Mouse (Mus musculus) ES-Bruce4 (cell line): ENCODE measurements around the gene Asna1. TPM values are rescaled to one million over a fixed set of nuclear protein-coding genes. Genes with fewer than 3 reads are reported as not detected.

Experiments used
- H3K27ac ChIP-seq: 2 replicates; pipeline ENCODE4 v1.5.1; 2012; ENCODE audit warnings: low read length, inconsistent platforms; ENCODE audit not compliant: insufficient read depth
- H3K27me3 ChIP-seq: 2 replicates; pipeline ENCODE4 v1.6.1; 2012; ENCODE audit warnings: mild to moderate bottlenecking, low read length, inconsistent platforms; ENCODE audit not compliant: control insufficient read depth, poor library complexity, insufficient read depth, severe bottlenecking
- H3K36me3 ChIP-seq: 2 replicates; pipeline ENCODE4 v1.6.1; 2012; ENCODE audit warnings: inconsistent platforms, mild to moderate bottlenecking, low read length, moderate library complexity; ENCODE audit not compliant: control insufficient read depth, poor library complexity, insufficient read depth, severe bottlenecking
- H3K4me1 ChIP-seq: one replicate; pipeline ENCODE4 v1.8.1; 2011; ENCODE audit warnings: low read length; ENCODE audit not compliant: control insufficient read depth, insufficient read depth
- H3K4me3 ChIP-seq: 2 replicates; pipeline ENCODE4 v1.5.1; 2011; ENCODE audit warnings: low read depth, mild to moderate bottlenecking, low read length
- H3K9ac ChIP-seq: 2 replicates; pipeline ENCODE4 v1.6.1; 2012; ENCODE audit warnings: low read depth, mild to moderate bottlenecking, inconsistent platforms; ENCODE audit not compliant: poor library complexity, severe bottlenecking
- H3K9me3 ChIP-seq: replicated peaks from 2 replicates; pipeline ENCODE4 v1.6.1; 2012; ENCODE audit warnings: mild to moderate bottlenecking, low read length, inconsistent platforms; ENCODE audit not compliant: control insufficient read depth, poor library complexity, insufficient read depth, severe bottlenecking
- CTCF ChIP-seq: IDR thresholded peaks from one replicate; pipeline ENCODE4 v1.8.1; 2011; ENCODE audit warnings: low read depth, low read length
- EP300 ChIP-seq: IDR thresholded peaks from 2 replicates; pipeline ENCODE4 v1.6.1; 2011; ENCODE audit warnings: low read depth, low read length; ENCODE audit not compliant: insufficient read depth
- POLR2A ChIP-seq: IDR thresholded peaks from one replicate; pipeline ENCODE4 v1.8.1; 2011; ENCODE audit warnings: low read length; ENCODE audit not compliant: insufficient read depth
- polyA plus RNA-seq: library from polyadenylated mRNA; stranded (reverse); fragments of >200 nt; gene quantifications from 2 replicates; pipeline ENCODE4 v1.2.4, GENCODE M21; 2011; ENCODE audit warnings: low read depth; ENCODE audit not compliant: missing spikeins, insufficient read depth, insufficient read length

Asna1 gene
- polyA plus RNA-seq, 1 experiment, result 171 TPM

DNA sequence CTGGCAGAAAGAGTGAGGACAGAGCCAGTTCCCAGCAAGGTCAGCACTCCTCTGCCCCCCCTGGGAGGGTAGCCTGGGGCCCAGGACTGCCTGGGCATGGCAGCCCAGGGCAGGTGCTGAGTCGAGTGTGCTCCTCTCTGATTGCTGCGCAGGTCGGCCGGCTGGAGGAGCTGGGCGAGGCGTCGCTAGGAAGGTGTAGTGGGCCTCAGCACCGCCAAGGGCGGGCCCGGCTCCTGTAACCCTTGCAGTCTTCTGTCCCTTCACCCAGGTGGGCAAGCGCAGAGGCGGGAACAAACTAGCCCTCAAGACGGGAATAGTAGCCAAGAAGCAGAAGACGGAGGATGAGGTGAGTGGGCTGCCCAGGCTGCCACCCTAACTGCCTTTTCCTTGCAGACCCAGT lies 4.2 kb upstream of the Asna1 start:
- Histone ChIP-seq H3K27me3 (no peaks in the 10 kb centered on the region), H3K9ac (peak overlapping the region; percentile 99), H3K9me3 (no peaks in the 10 kb centered on the region), H3K27ac (no peak overlapping the region), H3K4me1 (no peaks in the 10 kb centered on the region), H3K36me3 (peaks cover 42% of the 10 kb centered on the region), H3K4me3 (no peak overlapping the region)
- no peak for TF ChIP-seq EP300
- TF ChIP-seq POLR2A, result no peak
- TF ChIP-seq CTCF, result no peak

DNA sequence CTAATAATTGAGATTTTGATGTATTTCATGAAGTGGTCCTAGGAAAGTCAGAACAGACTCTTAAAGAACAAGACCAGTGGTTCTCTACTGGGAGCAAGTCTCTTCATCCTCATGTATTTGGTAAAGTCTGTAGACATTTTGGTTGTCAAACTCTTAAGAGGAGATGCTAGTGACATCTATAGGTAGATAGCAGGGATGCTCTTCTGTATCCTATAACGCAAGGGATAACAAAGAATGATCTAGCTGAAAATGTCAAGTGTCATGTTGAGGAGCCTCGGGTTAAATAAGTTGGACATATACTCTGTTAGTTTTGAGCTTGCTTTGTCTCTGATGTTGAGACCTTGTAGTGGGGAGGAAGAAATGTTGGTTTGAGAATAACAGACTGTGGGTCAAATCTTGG lies 2.8 kb upstream of the Asna1 start:
- H3K9me3 ChIP-seq, result no peaks in the 10 kb centered on the region
- no peak overlapping the region for H3K27ac ChIP-seq
- H3K36me3 ChIP-seq, result peaks cover 54% of the 10 kb centered on the region

DNA sequence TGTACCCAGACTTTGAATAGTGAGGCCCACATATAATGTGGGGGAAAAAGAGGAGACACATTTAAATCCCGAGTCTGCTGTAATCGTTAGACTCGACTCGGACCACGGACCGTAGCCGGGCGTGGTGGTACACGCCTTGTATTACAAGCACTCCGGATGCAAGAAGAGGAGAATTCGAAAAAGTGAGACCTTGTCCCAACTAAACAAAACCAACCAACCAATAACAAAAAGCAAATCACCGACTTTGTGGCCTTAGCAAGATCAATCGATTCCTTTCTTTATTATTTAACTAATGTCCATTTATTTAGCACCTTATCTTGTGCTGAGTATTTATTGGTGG lies 2.4 kb upstream of the Asna1 start:
- no peak for TF ChIP-seq EP300
- no peak for TF ChIP-seq CTCF
- TF ChIP-seq POLR2A, result no peak
- peaks cover 55% of the 10 kb centered on the region for H3K36me3 ChIP-seq

More for the DNA sequence above, 2.8 kb upstream of the Asna1 start:
- TF ChIP-seq EP300 (no peak), CTCF (no peak), POLR2A (no peak)
- Histone ChIP-seq H3K9ac (peak overlapping the region; percentile 99), H3K27me3 (no peaks in the 10 kb centered on the region), H3K4me1 (no peaks in the 10 kb centered on the region), H3K4me3 (no peak overlapping the region; the same call in 1 of the 2 replicates)

DNA sequence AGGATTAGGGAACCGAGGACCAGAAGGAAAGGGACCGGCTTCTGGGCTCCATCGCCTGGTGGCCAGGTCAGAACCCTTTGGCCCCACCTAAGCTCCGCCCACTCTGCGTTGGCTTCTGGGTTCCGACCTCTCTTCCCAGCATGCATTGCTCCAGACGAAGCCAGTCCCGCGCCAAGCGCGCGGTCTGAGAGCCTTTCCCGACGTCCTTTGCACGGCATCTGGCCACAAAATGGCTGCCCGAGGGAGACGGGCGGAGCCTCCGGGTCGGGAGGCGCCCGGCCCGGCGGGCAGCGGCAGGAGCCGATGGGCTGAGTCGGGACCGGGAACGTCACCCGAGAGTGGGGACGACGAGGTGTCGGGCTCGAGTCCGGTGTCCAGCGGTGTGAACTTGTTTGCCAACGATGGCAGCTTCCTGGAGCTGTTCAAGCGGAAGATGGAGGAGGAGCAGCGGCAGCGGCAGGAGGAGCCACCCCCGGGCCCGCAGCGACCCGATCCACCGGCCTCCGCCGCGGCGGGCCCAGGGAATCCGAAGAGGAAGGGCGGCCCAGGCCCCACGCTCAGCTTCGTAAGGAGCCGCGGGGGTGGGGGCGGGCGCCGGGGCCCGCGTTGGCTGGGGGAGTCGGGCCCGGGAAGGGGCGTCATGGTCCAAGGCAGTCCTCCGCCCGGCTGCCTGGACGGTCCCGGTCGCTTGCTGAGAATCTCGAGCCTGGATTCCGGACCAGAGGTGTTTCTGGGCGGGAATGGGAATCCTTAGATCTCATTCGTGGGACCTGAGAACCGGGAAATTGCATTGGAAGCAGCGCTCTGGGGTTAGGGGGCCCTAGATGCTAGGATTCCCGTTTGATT lies 1.8 kb upstream of the Asna1 start, which contains the start of gene Trir:
Gene Trir (plus strand): TSS at position 154 of the 846 bp plus-strand sequence.
- Histone ChIP-seq H3K9me3 (no peaks in the 10 kb centered on the region), H3K4me3 (peak within 1 kb of the TSS; percentile 95), H3K27me3 (no peaks in the 10 kb centered on the region), H3K4me1 (no peaks in the 10 kb centered on the region), H3K9ac (peak within 1 kb of the TSS; percentile 99), H3K36me3 (peaks cover 55% of the 10 kb centered on the region), H3K27ac (0 out of 2 replicates have a peak within 1 kb of the TSS, but pooled peaks have one; percentile 29)
- TF ChIP-seq POLR2A (peak; percentile 87), EP300 (0 out of 2 replicates have a peak, but pooled peaks have one; percentile 32), CTCF (no peak)

More for the DNA sequence above, 2.4 kb upstream of the Asna1 start:
- H3K27me3 ChIP-seq, result no peaks in the 10 kb centered on the region
- H3K9me3 ChIP-seq, result no peaks in the 10 kb centered on the region
- H3K4me1 ChIP-seq, result no peaks in the 10 kb centered on the region
- peak overlapping the region; percentile 95 for H3K4me3 ChIP-seq
- H3K9ac ChIP-seq, result peak overlapping the region; percentile 99
- H3K27ac ChIP-seq, result 0 out of 2 replicates have a peak overlapping the region, but pooled peaks have one; percentile 29

DNA sequence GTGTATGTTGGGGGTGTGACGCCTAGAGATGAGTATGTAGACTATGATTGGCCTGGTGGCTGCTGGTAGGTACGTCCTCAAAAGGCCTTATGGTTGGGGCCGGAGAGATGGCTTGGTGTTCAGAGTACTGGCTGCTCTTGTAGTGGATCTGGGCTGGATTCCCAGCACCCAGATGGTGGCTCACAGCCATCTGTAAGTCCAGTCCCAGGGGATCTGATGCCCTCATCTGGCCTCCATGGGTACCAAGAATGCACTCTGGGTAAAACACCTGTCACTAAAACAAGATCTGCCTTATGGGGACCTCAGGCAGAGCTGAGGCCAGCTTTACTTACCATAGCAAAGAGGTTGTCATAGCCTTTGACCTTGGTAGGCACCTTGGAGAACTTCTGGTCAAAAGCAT lies 1.2 kb downstream of the Asna1 start:
- H3K36me3 ChIP-seq, result peaks cover 52% of the 10 kb centered on the region
- H3K9me3 ChIP-seq, result no peaks in the 10 kb centered on the region
- peak overlapping the region; percentile 95; the same call in 1 of the 2 replicates for H3K9ac ChIP-seq
- no peak for TF ChIP-seq CTCF
- TF ChIP-seq POLR2A, result no peak
- no peak for TF ChIP-seq EP300
- no peaks in the 10 kb centered on the region for H3K27me3 ChIP-seq
- H3K27ac ChIP-seq, result no peak overlapping the region
- no peaks in the 10 kb centered on the region for H3K4me1 ChIP-seq
- H3K4me3 ChIP-seq, result peak overlapping the region; percentile 99

DNA sequence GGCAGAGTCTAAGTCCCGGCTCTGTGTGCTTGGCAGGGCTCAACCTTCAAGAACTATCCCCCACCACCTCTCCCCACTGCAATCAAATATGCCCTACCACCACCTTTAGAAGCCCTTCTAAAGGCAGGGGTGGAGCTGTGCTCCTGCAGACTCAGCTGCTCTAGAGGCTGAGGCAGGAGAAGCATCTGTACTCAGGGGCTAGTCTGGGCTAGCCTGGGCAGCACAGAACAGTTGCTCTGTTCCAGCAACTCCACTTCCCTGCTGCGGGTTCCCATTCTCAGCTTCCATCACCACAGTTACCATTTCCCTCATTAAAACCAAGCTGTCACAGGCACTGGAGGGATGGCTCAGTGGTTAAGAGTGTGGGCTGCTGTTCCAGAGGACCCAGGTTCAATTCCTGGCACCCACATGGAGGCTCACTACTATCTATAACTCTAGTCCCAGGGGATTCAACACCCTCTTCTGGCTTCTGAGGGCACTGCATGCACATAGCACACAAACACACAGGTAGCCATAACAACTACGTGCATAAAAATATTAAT lies 3.5 kb downstream of the Asna1 start:
- TF ChIP-seq EP300, result peak; percentile 94
- no peak for TF ChIP-seq CTCF
- Histone ChIP-seq H3K27ac (peak overlapping the region; percentile 85), H3K4me1 (no peaks in the 10 kb centered on the region), H3K9me3 (no peaks in the 10 kb centered on the region), H3K9ac (peak overlapping the region; percentile 61), H3K36me3 (peaks cover 61% of the 10 kb centered on the region), H3K4me3 (no peak overlapping the region), H3K27me3 (no peaks in the 10 kb centered on the region)
